Mouse (Mus musculus): ENCODE results near the gene Fbxo34. TPM values are rescaled to one million over a fixed set of nuclear protein-coding genes. Genes with fewer than 3 reads are reported as not detected.
A peak's percentile ranks its signal among the peaks of the same experiment; 100 is the strongest.

Gene Fbxo34
- polyA plus RNA-seq, 1 experiment = 30.8 TPM

DNA sequence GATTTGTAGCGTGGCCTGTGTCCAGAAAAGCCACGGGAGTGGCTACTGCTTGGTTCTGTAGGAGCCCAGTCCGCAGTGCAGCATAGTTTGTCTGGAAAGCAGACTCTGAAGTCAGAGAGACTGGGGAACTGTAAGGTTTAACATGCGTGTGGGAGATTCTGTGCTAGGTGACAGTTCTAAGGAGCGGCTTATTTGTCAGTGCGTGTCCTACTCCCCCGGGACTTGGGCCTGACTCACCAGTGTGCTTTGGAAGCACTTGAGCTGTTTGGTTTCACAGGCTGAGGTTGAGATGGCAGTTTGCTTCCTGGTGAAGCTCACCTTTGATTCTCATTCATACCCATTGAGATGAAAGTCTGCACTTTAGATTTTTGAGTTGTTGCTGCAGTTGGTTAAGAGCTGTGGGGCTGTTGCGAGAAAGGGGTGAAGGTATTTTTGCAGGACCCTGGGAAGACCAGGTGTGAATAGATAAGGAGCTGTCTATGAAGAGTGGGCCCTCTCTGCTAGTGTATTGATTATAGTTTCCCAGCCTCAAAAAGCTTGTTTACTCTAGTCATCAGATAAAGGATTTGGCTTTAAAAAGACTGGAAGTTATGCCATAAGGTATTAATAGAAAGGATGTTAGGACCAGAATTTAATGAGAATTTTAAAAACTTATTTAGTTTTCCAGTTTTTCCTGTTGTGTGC lies 24.5 kb downstream of the Fbxo34 start:
- Histone ChIP-seq H3K27ac (ENCODE audit: insufficient read depth, low read length) (no peak overlapping the region), H3K4me1 (ENCODE audit: control insufficient read depth, insufficient read depth, low read length) (peaks cover 9% of the 10 kb centered on the region), H3K27me3 (ENCODE audit: control insufficient read depth, insufficient read depth, low read length) (no peaks in the 10 kb centered on the region), H3K4me3 (replicated peaks; ENCODE audit: insufficient read depth, low read depth, low read length) (no peak overlapping the region)
- peak; percentile 36 to 37 for DNase-seq
- WGBS = 60% methylated on average over 8 of the region's 8 CpGs
- TF ChIP-seq POLR2A (IDR thresholded peaks at IDR 0.05; ENCODE audit: borderline replicate concordance, insufficient read depth, low read length) = no peak
- no peak for TF ChIP-seq CTCF (IDR thresholded peaks at IDR 0.05; ENCODE audit: borderline replicate concordance, insufficient read depth, low read depth, low read length)

DNA sequence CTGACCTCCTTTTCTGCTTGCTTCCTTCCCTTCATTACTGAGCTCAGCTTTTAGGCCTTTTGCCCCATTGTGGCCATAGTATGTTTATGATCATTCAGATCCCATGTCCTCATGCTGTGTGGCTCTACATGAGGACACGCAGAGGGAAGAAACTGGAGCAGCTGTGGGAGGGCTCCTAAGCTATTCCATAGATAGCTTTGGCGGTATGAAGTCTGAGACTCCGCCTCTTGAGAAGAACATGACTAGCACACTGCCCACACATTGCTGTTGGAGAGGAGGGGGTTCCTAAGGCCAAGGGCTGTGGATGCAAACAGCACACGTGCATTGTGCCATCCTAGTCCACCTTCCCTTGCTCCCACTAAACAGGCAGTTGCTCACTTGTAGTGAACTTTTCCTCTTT lies 26.0 kb downstream of the Fbxo34 start:
- Histone ChIP-seq H3K4me1 (ENCODE audit: control insufficient read depth, insufficient read depth, low read length) (peaks cover 9% of the 10 kb centered on the region), H3K27ac (ENCODE audit: insufficient read depth, low read length) (no peak overlapping the region), H3K4me3 (replicated peaks; ENCODE audit: insufficient read depth, low read depth, low read length) (no peak overlapping the region), H3K27me3 (ENCODE audit: control insufficient read depth, insufficient read depth, low read length) (no peaks in the 10 kb centered on the region)
- TF ChIP-seq CTCF (IDR thresholded peaks at IDR 0.05; ENCODE audit: borderline replicate concordance, insufficient read depth, low read depth, low read length) (no peak), POLR2A (IDR thresholded peaks at IDR 0.05; ENCODE audit: borderline replicate concordance, insufficient read depth, low read length) (no peak)
- 78% methylated on average over 4 of the region's 4 CpGs for WGBS
- DNase-seq = no peak

DNA sequence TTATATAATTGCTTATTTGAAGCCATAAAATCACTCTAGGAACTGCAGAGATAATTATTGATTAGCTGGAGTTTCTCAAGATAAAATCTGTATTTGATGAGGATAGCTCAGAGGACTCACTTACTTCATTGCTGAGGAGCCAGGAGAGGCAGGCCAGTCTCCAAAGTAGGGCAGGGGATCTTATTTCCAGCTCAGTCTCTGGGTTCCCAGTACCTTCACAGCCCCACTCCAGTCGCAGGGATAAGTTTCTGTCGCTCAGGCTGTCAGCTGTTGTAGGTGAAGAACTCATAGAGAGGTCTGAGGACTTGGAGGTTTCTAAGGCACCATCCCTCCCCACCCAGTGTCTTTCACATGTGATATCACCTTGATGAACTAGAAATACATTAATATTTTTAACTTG lies 27.5 kb downstream of the Fbxo34 start:
- Histone ChIP-seq H3K27ac (ENCODE audit: insufficient read depth, low read length) (no peak overlapping the region), H3K27me3 (ENCODE audit: control insufficient read depth, insufficient read depth, low read length) (no peaks in the 10 kb centered on the region), H3K4me3 (replicated peaks; ENCODE audit: insufficient read depth, low read depth, low read length) (no peak overlapping the region), H3K4me1 (ENCODE audit: control insufficient read depth, insufficient read depth, low read length) (peaks cover 9% of the 10 kb centered on the region)
- TF ChIP-seq CTCF (IDR thresholded peaks at IDR 0.05; ENCODE audit: borderline replicate concordance, insufficient read depth, low read depth, low read length) = no peak
- TF ChIP-seq POLR2A (IDR thresholded peaks at IDR 0.05; ENCODE audit: borderline replicate concordance, insufficient read depth, low read length) = no peak
- DNase-seq = no peak
- WGBS = 87% methylated on average over 2 of the region's 2 CpGs

DNA sequence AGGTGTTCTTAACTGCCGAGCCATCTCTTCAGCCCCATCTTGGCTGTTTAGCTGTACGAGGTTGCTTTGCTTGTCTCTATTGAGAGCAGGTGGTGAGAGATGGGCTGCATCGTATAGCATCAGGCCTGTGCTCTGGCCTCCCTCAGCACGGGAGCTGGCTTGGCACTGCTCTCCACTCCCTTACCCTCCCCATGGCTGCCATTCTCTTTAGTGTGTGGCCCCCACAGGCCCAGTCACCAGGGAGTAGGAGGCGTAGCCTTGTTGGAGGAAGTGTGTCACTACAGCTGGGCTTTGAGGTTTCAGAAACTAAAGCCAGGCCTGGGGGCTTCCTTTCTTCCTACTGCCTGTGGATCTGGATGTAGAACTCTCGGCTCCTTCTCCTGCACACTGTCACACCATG lies 32.0 kb downstream of the Fbxo34 start:
- Histone ChIP-seq H3K4me1 (ENCODE audit: control insufficient read depth, insufficient read depth, low read length) (peaks cover 3% of the 10 kb centered on the region), H3K27ac (ENCODE audit: insufficient read depth, low read length) (no peak overlapping the region)
- 56% methylated on average over 6 of the region's 6 CpGs for WGBS

DNA sequence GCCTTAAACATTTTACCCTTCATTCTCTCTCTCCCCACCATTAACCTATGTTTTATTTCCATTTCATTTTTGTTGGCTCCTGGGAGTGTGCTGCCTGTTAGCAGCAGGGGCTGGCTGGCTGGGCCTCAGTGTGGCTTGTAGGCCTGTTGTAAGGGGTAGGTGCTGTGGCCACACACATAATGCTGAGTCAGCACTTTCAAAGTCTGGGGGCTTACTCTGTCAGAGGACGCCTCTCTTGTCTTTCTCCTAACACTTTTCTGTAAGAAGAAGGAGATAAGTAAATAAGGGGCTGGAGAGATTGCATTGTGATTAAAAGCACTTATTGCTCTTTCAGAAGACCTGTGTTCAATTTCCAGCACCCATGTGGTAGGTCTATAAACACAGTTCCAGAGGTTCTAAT lies 32.9 kb downstream of the Fbxo34 start:
- H3K4me3 ChIP-seq (replicated peaks; ENCODE audit: insufficient read depth, low read depth, low read length) = no peak overlapping the region
- no peak for DNase-seq
- no peaks in the 10 kb centered on the region for H3K27me3 ChIP-seq (ENCODE audit: control insufficient read depth, insufficient read depth, low read length)
- peaks cover 3% of the 10 kb centered on the region for H3K4me1 ChIP-seq (ENCODE audit: control insufficient read depth, insufficient read depth, low read length)
- H3K27ac ChIP-seq (ENCODE audit: insufficient read depth, low read length) = no peak overlapping the region
- WGBS = 93% methylated on average over 1 of the region's 1 CpGs
- TF ChIP-seq CTCF (IDR thresholded peaks at IDR 0.05; ENCODE audit: borderline replicate concordance, insufficient read depth, low read depth, low read length) = no peak
- no peak for TF ChIP-seq POLR2A (IDR thresholded peaks at IDR 0.05; ENCODE audit: borderline replicate concordance, insufficient read depth, low read length)

More for the DNA sequence above, 32.0 kb downstream of the Fbxo34 start:
- Histone ChIP-seq H3K4me3 (replicated peaks; ENCODE audit: insufficient read depth, low read depth, low read length) (no peak overlapping the region), H3K27me3 (ENCODE audit: control insufficient read depth, insufficient read depth, low read length) (no peaks in the 10 kb centered on the region)
- TF ChIP-seq CTCF (IDR thresholded peaks at IDR 0.05; ENCODE audit: borderline replicate concordance, insufficient read depth, low read depth, low read length) (no peak), POLR2A (IDR thresholded peaks at IDR 0.05; ENCODE audit: borderline replicate concordance, insufficient read depth, low read length) (no peak)
- no peak for DNase-seq

DNA sequence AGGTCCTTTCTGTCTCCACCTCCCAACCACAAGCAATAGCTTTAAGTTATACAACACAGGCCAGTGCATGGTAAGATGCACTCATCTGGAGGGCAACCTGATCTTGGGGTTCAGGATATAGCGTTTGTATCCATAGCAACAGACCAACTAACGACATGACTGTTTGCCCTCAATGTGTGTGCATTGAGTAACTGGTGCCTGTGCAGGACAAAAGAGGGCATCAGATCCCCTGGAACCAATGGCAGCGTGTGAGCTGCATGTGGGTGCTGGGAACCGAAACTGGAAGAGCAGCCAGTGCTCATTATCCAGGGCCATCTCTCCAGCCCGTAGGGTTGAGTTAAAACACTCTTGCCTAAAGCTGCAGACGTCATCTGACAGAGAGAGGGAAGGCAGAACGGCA lies 38.5 kb downstream of the Fbxo34 start:
- no peak for DNase-seq
- H3K4me1 ChIP-seq (ENCODE audit: control insufficient read depth, insufficient read depth, low read length) = peaks cover 6% of the 10 kb centered on the region
- no peak overlapping the region for H3K27ac ChIP-seq (ENCODE audit: insufficient read depth, low read length)
- H3K27me3 ChIP-seq (ENCODE audit: control insufficient read depth, insufficient read depth, low read length) = no peaks in the 10 kb centered on the region
- no peak overlapping the region for H3K4me3 ChIP-seq (replicated peaks; ENCODE audit: insufficient read depth, low read depth, low read length)
- TF ChIP-seq CTCF (IDR thresholded peaks at IDR 0.05; ENCODE audit: borderline replicate concordance, insufficient read depth, low read depth, low read length) (no peak), POLR2A (IDR thresholded peaks at IDR 0.05; ENCODE audit: borderline replicate concordance, insufficient read depth, low read length) (no peak)
- WGBS = 67% methylated on average over 7 of the region's 7 CpGs

DNA sequence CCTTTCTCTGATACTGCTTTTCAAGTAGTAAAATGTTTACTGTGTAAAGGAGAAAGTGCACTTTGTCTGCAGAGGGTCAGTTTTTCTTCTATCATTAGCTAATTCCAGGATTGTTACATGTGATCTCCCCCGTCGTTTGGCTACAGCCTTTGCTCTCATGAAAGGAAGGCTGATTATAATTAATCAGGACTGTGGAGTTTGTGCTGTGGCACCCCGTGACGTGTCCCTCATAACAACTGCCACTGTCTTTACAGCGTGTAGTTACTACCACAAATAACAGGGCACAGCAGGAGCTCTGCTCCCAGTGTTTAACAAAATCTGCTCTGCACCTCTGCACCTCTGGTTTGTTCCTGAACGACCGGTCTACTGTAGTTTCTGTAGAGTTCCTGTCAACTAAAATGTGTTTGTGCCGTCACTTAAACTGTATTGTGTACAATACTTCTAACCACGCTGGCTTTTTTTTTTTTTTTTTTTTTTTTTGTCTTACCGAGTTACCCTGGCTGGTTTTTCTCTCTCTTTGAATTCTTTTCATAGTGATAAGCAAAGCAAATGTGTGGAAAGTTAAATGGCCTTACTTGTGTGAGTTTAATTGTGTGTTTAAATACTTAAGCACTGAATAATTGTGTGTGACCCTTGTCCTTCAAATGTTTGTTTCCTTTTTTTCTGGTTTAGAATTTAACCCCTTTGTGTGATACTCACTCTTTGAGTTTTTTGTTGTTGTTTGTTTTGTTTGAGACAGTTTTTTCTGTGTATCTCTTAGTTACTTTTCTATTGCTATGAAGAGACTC lies 39.3 kb downstream of the Fbxo34 start:
- Histone ChIP-seq H3K27me3 (ENCODE audit: control insufficient read depth, insufficient read depth, low read length) (no peaks in the 10 kb centered on the region), H3K27ac (ENCODE audit: insufficient read depth, low read length) (no peak overlapping the region), H3K4me1 (ENCODE audit: control insufficient read depth, insufficient read depth, low read length) (peaks cover 6% of the 10 kb centered on the region), H3K4me3 (replicated peaks; ENCODE audit: insufficient read depth, low read depth, low read length) (no peak overlapping the region)
- TF ChIP-seq POLR2A (IDR thresholded peaks at IDR 0.05; ENCODE audit: borderline replicate concordance, insufficient read depth, low read length) (no peak), CTCF (IDR thresholded peaks at IDR 0.05; ENCODE audit: borderline replicate concordance, insufficient read depth, low read depth, low read length) (no peak)
- WGBS = 36% methylated on average over 10 of the region's 10 CpGs
- no peak for DNase-seq

DNA sequence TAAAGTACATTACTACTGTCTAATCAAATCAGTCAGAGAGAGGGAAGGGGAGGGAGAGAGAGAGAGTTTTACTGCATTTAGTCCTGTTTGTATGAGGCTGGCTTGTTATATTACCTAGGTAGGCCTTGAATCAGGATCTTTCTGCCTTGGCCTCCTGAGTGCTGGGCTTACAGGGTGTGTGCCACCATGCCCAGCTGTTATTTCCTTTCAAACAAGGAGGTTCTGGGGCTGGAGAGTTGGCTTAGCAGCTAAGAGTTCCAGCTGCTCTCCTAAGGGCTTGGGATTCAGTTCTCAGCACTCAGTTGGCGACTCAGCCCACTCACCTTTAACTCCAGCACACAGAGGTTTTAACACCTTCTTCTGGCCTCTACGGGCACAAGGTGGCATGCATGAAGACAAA lies 40.5 kb downstream of the Fbxo34 start:
- no peak overlapping the region for H3K4me3 ChIP-seq (replicated peaks; ENCODE audit: insufficient read depth, low read depth, low read length)

More for the DNA sequence above, 40.5 kb downstream of the Fbxo34 start:
- no peaks in the 10 kb centered on the region for H3K27me3 ChIP-seq (ENCODE audit: control insufficient read depth, insufficient read depth, low read length)
- 91% methylated on average over 2 of the region's 2 CpGs for WGBS
- no peak for DNase-seq
- no peak overlapping the region for H3K27ac ChIP-seq (ENCODE audit: insufficient read depth, low read length)
- H3K4me1 ChIP-seq (ENCODE audit: control insufficient read depth, insufficient read depth, low read length) = peaks cover 6% of the 10 kb centered on the region
- no peak for TF ChIP-seq POLR2A (IDR thresholded peaks at IDR 0.05; ENCODE audit: borderline replicate concordance, insufficient read depth, low read length)
- TF ChIP-seq CTCF (IDR thresholded peaks at IDR 0.05; ENCODE audit: borderline replicate concordance, insufficient read depth, low read depth, low read length) = no peak

All from cerebellum, adult 2 months (tissue).